Mouse (Mus musculus) heart, embryonic 14.5 days (tissue): ENCODE measurements around the gene Gtf2ird2. TPM values are rescaled to one million over a fixed set of nuclear protein-coding genes. Genes with fewer than 3 reads are reported as not detected.

ENCODE experiments used
- ATAC-seq: fragments of 200-750 bp; cut with Nextera tagmentation; 2 replicates; pipeline ENCODE4 v1.8.0; 2017; ENCODE audit warnings: low read depth, moderate TSS enrichment; ENCODE audit not compliant: insufficient number of reproducible peaks, insufficient read depth, low FRiP score
- H3K27ac ChIP-seq, 2 experiments: fragments of 200-500 bp in 1 of 2; fragments of 300-500 bp in 1 of 2; sonication (generic) in 1 of 2; replicated peaks in 1 of 2; 2 replicates each; pipeline ENCODE4 v1.5.1; 2012 to 2014; ENCODE audit warnings: low read depth in 2 of 2, low read length in 2 of 2, control low read depth in 1 of 2, mild to moderate bottlenecking in 1 of 2, mixed read lengths in 1 of 2; ENCODE audit not compliant: control insufficient read depth in 1 of 2, insufficient read depth in 1 of 2
- H3K27me3 ChIP-seq: fragments of 300-500 bp; sonication (generic); 2 replicates; pipeline ENCODE4 v1.6.1; 2014; ENCODE audit warnings: mild to moderate bottlenecking, low read length, control low read depth; ENCODE audit not compliant: control insufficient read depth, insufficient read depth
- H3K36me3 ChIP-seq: fragments of 300-500 bp; sonication (generic); 2 replicates; pipeline ENCODE4 v1.6.1; 2014; ENCODE audit warnings: mild to moderate bottlenecking, control low read depth, low read length, mixed read lengths; ENCODE audit not compliant: control insufficient read depth, insufficient read depth
- H3K4me1 ChIP-seq, 2 experiments: fragments of 200-500 bp in 1 of 2; fragments of 300-500 bp in 1 of 2; sonication (generic) in 1 of 2; 2 replicates each; pipeline ENCODE4 v1.6.1; 2012 to 2014; ENCODE audit warnings: low read length in 2 of 2, control low read depth in 1 of 2, mixed read lengths in 1 of 2; ENCODE audit not compliant: control insufficient read depth in 2 of 2, insufficient read depth in 2 of 2
- H3K4me2 ChIP-seq: fragments of 300-500 bp; sonication (generic); 2 replicates; pipeline ENCODE4 v1.6.1; 2014; ENCODE audit warnings: mild to moderate bottlenecking, low read length
- H3K4me3 ChIP-seq, 2 experiments: fragments of 200-500 bp in 1 of 2; fragments of 300-500 bp in 1 of 2; sonication (generic) in 1 of 2; 2 replicates each; pipeline ENCODE4 v1.5.1; 2012 to 2014; ENCODE audit warnings: low read length in 2 of 2, mild to moderate bottlenecking in 2 of 2, control low read depth in 1 of 2, low read depth in 1 of 2, moderate library complexity in 1 of 2; ENCODE audit not compliant: control insufficient read depth in 1 of 2, insufficient read depth in 1 of 2
- H3K9ac ChIP-seq: fragments of 300-500 bp; sonication (generic); 2 replicates; pipeline ENCODE4 v1.6.1; 2014; ENCODE audit warnings: mild to moderate bottlenecking, low read length
- H3K9me3 ChIP-seq: fragments of 300-500 bp; sonication (generic); 2 replicates; pipeline ENCODE4 v1.6.1; 2016; ENCODE audit warnings: low read length, control low read depth; ENCODE audit not compliant: control insufficient read depth
- WGBS: fragments of 180-500 bp; shearing (Covaris S2); extraction: QIAGEN DNeasy Blood & Tissue Kit; methylation state at CpG from one replicate; pipeline ENCODE4 v1.1.7; 2014; 5-methylcytosine and 5-hydroxymethylcytosine counted together
- polyA plus RNA-seq: library from polyadenylated mRNA; unstranded; fragments of >200 nt; fragmentation: Nextera tagmentation; extraction: Ambion mirVana; gene quantifications from 2 replicates; pipeline ENCODE4 v1.2.1, GENCODE M21; 2014

The Gtf2ird2 gene
- polyA plus RNA-seq, 1 experiment from 2014 or later: 6.5 TPM

GRCm38 (mm10) chr5:134147194-134147753 lies 36.5 kb upstream of the Gtf2ird2 start:
- ATAC-seq: no peak
- Histone ChIP-seq H3K4me2 (no peak overlapping the region), H3K9me3 (peaks cover 9% of the 10 kb centered on the region; the same call in 1 of the 2 replicates), H3K4me3 (no peak overlapping the region), H3K36me3 (peaks cover 47% of the 10 kb centered on the region), H3K27me3 (no peaks in the 10 kb centered on the region), H3K27ac (peak overlapping the region; percentile 39 to 43), H3K4me1 (peaks cover 5 to 6% of the 10 kb centered on the region in 2 experiments), H3K9ac (no peak overlapping the region)
- WGBS: 50% methylated on average over 10 of the region's 10 CpGs

- no peak for ATAC-seq
Measured at GRCm38 (mm10) chr5:134148153-134148552, 35.7 kb upstream of the Gtf2ird2 start.

GRCm38 (mm10) chr5:134151895-134152294 lies 31.9 kb upstream of the Gtf2ird2 start:
- no peak for ATAC-seq
- 0 out of 2 replicates have a peak, but pooled peaks cover 2% of the 10 kb centered on the region for H3K9me3 ChIP-seq
- peaks cover 74% of the 10 kb centered on the region for H3K36me3 ChIP-seq
- WGBS: 85% methylated on average over 11 of the region's 11 CpGs
- peaks cover 5 to 6% of the 10 kb centered on the region in 2 experiments for H3K4me1 ChIP-seq
- H3K9ac ChIP-seq: no peak overlapping the region
- H3K27me3 ChIP-seq: no peaks in the 10 kb centered on the region
- no peak overlapping the region for H3K27ac ChIP-seq
- no peak overlapping the region for H3K4me2 ChIP-seq
- H3K4me3 ChIP-seq: no peak overlapping the region

More at GRCm38 (mm10) chr5:134148153-134148552, 35.7 kb upstream of the Gtf2ird2 start:
- Histone ChIP-seq H3K27ac (no peak overlapping the region), H3K4me2 (no peak overlapping the region), H3K4me3 (no peak overlapping the region), H3K36me3 (peaks cover 51% of the 10 kb centered on the region), H3K9ac (no peak overlapping the region), H3K27me3 (no peaks in the 10 kb centered on the region), H3K4me1 (peaks cover 5 to 6% of the 10 kb centered on the region in 2 experiments), H3K9me3 (peaks cover 9% of the 10 kb centered on the region; the same call in 1 of the 2 replicates)
- WGBS: 92% methylated on average over 4 of the region's 4 CpGs

- no peak for ATAC-seq
- H3K9me3 ChIP-seq: 0 out of 2 replicates have a peak, but pooled peaks cover 1% of the 10 kb centered on the region
- peaks cover 75% of the 10 kb centered on the region for H3K36me3 ChIP-seq
- WGBS: 67% methylated on average over 6 of the region's 7 CpGs
- no peak overlapping the region for H3K9ac ChIP-seq
- no peak overlapping the region for H3K27ac ChIP-seq
- no peaks in the 10 kb centered on the region for H3K27me3 ChIP-seq
- H3K4me1 ChIP-seq: no peaks in the 10 kb centered on the region
- no peak overlapping the region for H3K4me2 ChIP-seq
- no peak overlapping the region for H3K4me3 ChIP-seq
Measured at GRCm38 (mm10) chr5:134155916-134156466, 27.8 kb upstream of the Gtf2ird2 start.

GRCm38 (mm10) chr5:134164688-134165087 lies 19.1 kb upstream of the Gtf2ird2 start:
- Histone ChIP-seq H3K4me3 (no peak overlapping the region), H3K4me1 (peaks cover 0 to 10% of the 10 kb centered on the region in 2 experiments; a peak in 3 of 4 replicates), H3K27me3 (no peaks in the 10 kb centered on the region), H3K4me2 (no peak overlapping the region), H3K9ac (no peak overlapping the region), H3K27ac (peak overlapping the region in 1 of 2 experiments; percentile 41; a peak in 1 of 4 replicates), H3K9me3 (no peaks in the 10 kb centered on the region), H3K36me3 (peaks cover 71% of the 10 kb centered on the region)
- WGBS: 40% methylated on average over 5 of the region's 5 CpGs
- no peak for ATAC-seq

GRCm38 (mm10) chr5:134166642-134167041 lies 17.2 kb upstream of the Gtf2ird2 start:
- H3K9me3 ChIP-seq: no peaks in the 10 kb centered on the region
- no peak overlapping the region for H3K27ac ChIP-seq
- H3K4me1 ChIP-seq: peaks cover 0 to 10% of the 10 kb centered on the region in 2 experiments; a peak in 3 of 4 replicates
- 92% methylated on average over 7 of the region's 7 CpGs for WGBS
- no peak overlapping the region for H3K9ac ChIP-seq
- H3K27me3 ChIP-seq: no peaks in the 10 kb centered on the region
- H3K4me3 ChIP-seq: no peak overlapping the region
- no peak overlapping the region for H3K4me2 ChIP-seq
- peaks cover 72% of the 10 kb centered on the region for H3K36me3 ChIP-seq
- ATAC-seq: no peak

GRCm38 (mm10) chr5:134168033-134168432 lies 15.8 kb upstream of the Gtf2ird2 start:
- H3K27ac ChIP-seq: no peak overlapping the region
- H3K9ac ChIP-seq: no peak overlapping the region
- H3K9me3 ChIP-seq: no peaks in the 10 kb centered on the region
- H3K4me1 ChIP-seq: peaks cover 0 to 10% of the 10 kb centered on the region in 2 experiments; a peak in 3 of 4 replicates
- 89% methylated on average over 9 of the region's 9 CpGs for WGBS
- no peak for ATAC-seq
- peaks cover 67% of the 10 kb centered on the region for H3K36me3 ChIP-seq
- no peak overlapping the region for H3K4me2 ChIP-seq
- H3K27me3 ChIP-seq: no peaks in the 10 kb centered on the region
- no peak overlapping the region for H3K4me3 ChIP-seq
